Mouse (Mus musculus) embryonic facial prominence, embryonic 11.5 days (tissue): ENCODE data around the gene Pms2. TPM values are rescaled to one million over a fixed set of nuclear protein-coding genes. Genes with fewer than 3 reads are reported as not detected.

Source experiments
- ATAC-seq: fragments of 200-750 bp; cut with Nextera tagmentation; replicated peaks from 2 replicates; pipeline ENCODE4 v1.8.0; 2017; ENCODE audit warnings: low read depth; ENCODE audit not compliant: insufficient number of reproducible peaks, low FRiP score, low TSS enrichment
- DNase-seq: peaks from one replicate; pipeline ENCODE4 v3.0.0-alpha.2; 2015; ENCODE audit warnings: low spot score
- H3K27ac ChIP-seq: fragments of 300-500 bp; sonication (generic); replicated peaks from 2 replicates; pipeline ENCODE4 v1.5.1; 2014; ENCODE audit warnings: mild to moderate bottlenecking, low read depth, low read length, control low read depth
- H3K27me3 ChIP-seq: fragments of 300-500 bp; sonication (generic); 2 replicates; pipeline ENCODE4 v1.6.1; 2014; ENCODE audit warnings: mild to moderate bottlenecking, low read length, moderate library complexity, mixed read lengths; ENCODE audit not compliant: control insufficient read depth, insufficient read depth
- H3K36me3 ChIP-seq: fragments of 300-500 bp; sonication (generic); replicated peaks from 2 replicates; pipeline ENCODE4 v1.6.1; 2014; ENCODE audit warnings: low read depth, mild to moderate bottlenecking, low read length, moderate library complexity, mixed read lengths; ENCODE audit not compliant: control insufficient read depth, insufficient read depth
- H3K4me1 ChIP-seq: fragments of 300-500 bp; sonication (generic); 2 replicates; pipeline ENCODE4 v1.6.1; 2014; ENCODE audit warnings: low read length, mixed read lengths; ENCODE audit not compliant: control insufficient read depth, insufficient read depth
- H3K4me2 ChIP-seq: fragments of 300-500 bp; sonication (generic); 2 replicates; pipeline ENCODE4 v1.6.1; 2014; ENCODE audit warnings: low read depth, mild to moderate bottlenecking, control low read depth, low read length, moderate library complexity
- H3K4me3 ChIP-seq: fragments of 300-500 bp; sonication (generic); 2 replicates; pipeline ENCODE4 v1.5.1; 2014; ENCODE audit warnings: low read depth, low read length, control low read depth
- H3K9ac ChIP-seq: fragments of 300-500 bp; sonication (generic); replicated peaks from 2 replicates; pipeline ENCODE4 v1.6.1; 2014; ENCODE audit warnings: mild to moderate bottlenecking, control low read depth, low read length
- H3K9me3 ChIP-seq: fragments of 300-500 bp; sonication (generic); replicated peaks from 2 replicates; pipeline ENCODE4 v1.6.1; 2016; ENCODE audit warnings: mild to moderate bottlenecking, low read length, inconsistent platforms, mixed read lengths; ENCODE audit not compliant: control insufficient read depth
- WGBS: fragments of 180-500 bp; shearing (Covaris S2); extraction: QIAGEN DNeasy Blood & Tissue Kit; methylation state at CpG from one replicate; pipeline ENCODE4 v1.1.7; 2014; 5-methylcytosine and 5-hydroxymethylcytosine counted together
- polyA plus RNA-seq: library from polyadenylated mRNA; unstranded; fragments of >200 nt; fragmentation: Nextera tagmentation; extraction: Ambion mirVana; gene quantifications from 2 replicates; pipeline ENCODE4 v1.2.1, GENCODE M21; 2014

Gene Pms2
- polyA plus RNA-seq, 1 experiment from 2014 or later, result 34.3 TPM

- no peak overlapping the region for H3K9ac ChIP-seq
- WGBS, result 87% methylated on average over 2 of the region's 2 CpGs
- DNase-seq (no peak), ATAC-seq (no peak)
- H3K36me3 ChIP-seq, result no peaks in the 10 kb centered on the region; the same call in 1 of the 2 replicates
- no peaks in the 10 kb centered on the region for H3K27me3 ChIP-seq
- H3K27ac ChIP-seq, result no peak overlapping the region
- no peak overlapping the region for H3K4me3 ChIP-seq
- no peaks in the 10 kb centered on the region for H3K9me3 ChIP-seq
- H3K4me1 ChIP-seq, result no peaks in the 10 kb centered on the region
- H3K4me2 ChIP-seq, result no peak overlapping the region
These were observed 72.6 kb downstream of the Pms2 start for GRCm38 (mm10) chr5:143982361-143982760.

Other genes with a start within 250 kb of the Pms2 start
- 27.8 and 31.0 TPM in 2 replicates for gene Usp42, start 177.7 kb upstream of the Pms2 start, polyA plus RNA-seq
- 54.2 and 56.4 TPM in 2 replicates for gene Eif2ak1, start 92.2 kb upstream of the Pms2 start, polyA plus RNA-seq
- gene Ankrd61, start 12.3 kb upstream of the Pms2 start, polyA plus RNA-seq, result 0.22 TPM in 1 of 2 replicates, not detected in the other
- gene Aimp2, start 117 bp upstream of the Pms2 start, polyA plus RNA-seq, result 105 and 111 TPM in 2 replicates
- 0.53 and 0.81 TPM in 2 replicates for gene Gm42421, start 18.2 kb downstream of the Pms2 start, polyA plus RNA-seq
- gene Rsph10b, start 23.1 kb downstream of the Pms2 start, polyA plus RNA-seq, result 0.42 and 1.2 TPM in 2 replicates
- 110 and 117 TPM in 2 replicates for gene Ccz1, start 104.9 kb downstream of the Pms2 start, polyA plus RNA-seq
- gene Ocm, start 116.7 kb downstream of the Pms2 start, polyA plus RNA-seq, result not detected in 2 replicates
- 3.7 and 4.5 TPM in 2 replicates for gene Lmtk2, start 190.5 kb downstream of the Pms2 start, polyA plus RNA-seq